Mouse (Mus musculus) right cerebral cortex, postnatal 25 days (tissue): Measurements from ENCODE around the gene Olfr1138.

ENCODE experiments used
- DNase-seq: peaks from one replicate; pipeline ENCODE4 v3.0.0; 2022

The Olfr1138 gene

GRCm38 (mm10) chr2:87739878-87740277 is at the start of gene Olfr1138:
TSS of gene Olfr1138 (minus strand) at chr2:87739978.
- no peak for DNase-seq

- no peak for DNase-seq
These were observed 39.4 kb upstream of the Olfr1138 start, which contains the start of gene Olfr152 for GRCm38 (mm10) chr2:87779183-87779582. TSS of gene Olfr152 (plus strand) at chr2:87779483.

GRCm38 (mm10) chr2:87776143-87776542 is 36.4 kb upstream of the Olfr1138 start:
- DNase-seq: no peak

DNA sequence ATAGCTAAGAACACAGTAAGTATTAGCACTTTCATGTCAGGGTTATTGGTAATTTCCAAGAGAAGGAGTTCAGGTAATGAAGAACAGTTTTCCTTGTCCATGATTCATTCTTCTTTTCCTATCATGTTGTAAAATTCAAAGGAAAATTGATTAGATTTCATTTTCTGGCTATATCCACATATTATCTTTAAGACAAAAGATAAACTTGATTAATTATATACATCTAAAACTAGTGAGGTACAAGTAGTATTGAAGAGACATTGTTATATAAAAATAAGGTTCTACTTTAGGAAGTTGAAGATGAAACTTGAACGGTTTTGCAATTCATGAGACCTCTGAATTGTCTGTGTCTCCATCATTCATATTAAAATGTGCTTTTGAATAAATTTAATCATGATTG is 14.1 kb upstream of the Olfr1138 start, which contains the start of gene Olfr1141:
Olfr1141 (minus strand) TSS at position 101 of the 400 bp plus-strand sequence.
- DNase-seq: no peak

- no peak for DNase-seq
These were observed 3.7 kb upstream of the Olfr1138 start, which contains the start of gene Olfr1140 for GRCm38 (mm10) chr2:87743452-87743851. TSS of gene Olfr1140 (plus strand) at chr2:87743752.

DNA sequence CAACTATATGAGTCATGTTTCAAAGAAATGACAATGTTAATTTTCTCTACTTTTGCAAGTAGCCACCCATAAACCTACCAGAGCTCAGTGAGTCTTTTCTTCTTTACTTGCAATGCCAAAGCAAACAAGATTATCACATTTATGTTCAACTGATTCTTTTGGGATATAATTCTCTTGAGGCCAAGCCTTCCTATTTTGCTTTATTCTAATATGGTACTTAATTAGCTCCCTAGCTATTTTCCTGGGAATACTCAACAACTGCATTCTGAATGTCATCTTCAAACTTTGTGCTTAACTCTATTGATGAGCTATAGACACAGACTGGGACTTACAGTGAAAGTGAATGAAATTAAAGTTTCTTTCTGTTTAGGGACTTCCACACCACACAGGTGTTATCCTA is 26.7 kb downstream of the Olfr1138 start, which contains the start of gene Olfr1137:
Olfr1137 (minus strand) TSS at position 101 of the 400 bp plus-strand sequence.
- DNase-seq: no peak

GRCm38 (mm10) chr2:87693847-87694246 is 45.9 kb downstream of the Olfr1138 start, which contains the start of gene Olfr1136:
TSS of gene Olfr1136 (minus strand) at chr2:87693947.
- no peak for DNase-seq
